ENCODE assay signal across 15 mouse cellular contexts in the genomic region with DNA sequence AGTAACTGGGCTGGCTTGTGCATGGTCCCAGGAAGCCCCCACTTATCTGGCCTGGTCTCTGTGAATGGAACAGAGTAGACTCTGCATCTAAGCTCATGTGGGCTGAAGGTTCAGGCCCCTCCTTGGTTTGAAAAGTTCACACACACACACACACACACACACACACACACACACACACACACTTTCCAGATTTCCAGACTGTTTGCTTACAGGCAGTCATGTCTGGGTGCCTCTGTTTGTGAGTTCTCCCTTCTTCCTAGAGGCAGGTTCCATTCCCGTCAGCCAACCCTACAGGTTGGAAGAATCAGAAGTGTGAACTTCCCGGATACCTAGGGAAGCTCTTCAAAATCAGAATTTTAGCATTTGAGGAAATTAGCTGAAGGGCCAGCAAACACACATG. TPM values are rescaled to one million over a fixed set of nuclear protein-coding genes. Genes with fewer than 3 reads are reported as not detected.
DNase-seq lines count a peak whose midpoint lies in the region; ATAC-seq lines count a peak whose summit lies in the region.
"Had no signal": no experiment of that assay in that cellular context is flagged by ENCODE, and none has a peak within 500 bp of the region (broad histone marks: within the 10 kb centered on the region; RNA-seq: fewer than 3 reads in every experiment).

No protein-coding gene starts in this region.

- peaks cover 92% of the 10 kb centered on the region for H3K4me1 ChIP-seq in forebrain, embryonic 13.5 days
- peaks cover 20% of the 10 kb centered on the region for H3K4me1 ChIP-seq in hindbrain, embryonic 15.5 days (replicated peaks)
- H3K4me1 ChIP-seq in midbrain, embryonic 16.5 days (ENCODE audit: control insufficient read depth, insufficient read depth, low read length): peaks cover 27% of the 10 kb centered on the region

- peak overlapping the region; percentile 70 for H3K4me2 ChIP-seq in forebrain, embryonic 13.5 days
- H3K4me2 ChIP-seq in hindbrain, embryonic 15.5 days: no peak overlapping the region
- no peak overlapping the region for H3K4me2 ChIP-seq in midbrain, embryonic 16.5 days (ENCODE audit: low read length)
- H3K4me2 ChIP-seq: limb, embryonic 15.5 days had no signal

- ATAC-seq in forebrain, embryonic 13.5 days: no peak
- no peak for ATAC-seq in hindbrain, embryonic 15.5 days (ENCODE audit: low FRiP score, low read depth)
- no peak for ATAC-seq in midbrain, embryonic 16.5 days
- ATAC-seq in erythroblast, adult 5-6 weeks (replicated peaks; ENCODE audit: low FRiP score, poor library complexity, severe bottlenecking): no peak

- no peaks in the 10 kb centered on the region for H3K36me3 ChIP-seq in forebrain, embryonic 13.5 days (ENCODE audit: poor library complexity, severe bottlenecking)
- no peaks in the 10 kb centered on the region for H3K36me3 ChIP-seq in hindbrain, embryonic 15.5 days
- H3K36me3 ChIP-seq in midbrain, embryonic 16.5 days (ENCODE audit: control insufficient read depth, insufficient read depth, low read length): no peaks in the 10 kb centered on the region
- H3K36me3 ChIP-seq: limb, embryonic 15.5 days had no signal

- H3K9me3 ChIP-seq in forebrain, embryonic 13.5 days (replicated peaks): no peaks in the 10 kb centered on the region
- H3K9me3 ChIP-seq in hindbrain, embryonic 15.5 days: no peaks in the 10 kb centered on the region
- H3K9me3 ChIP-seq in midbrain, embryonic 16.5 days (replicated peaks; ENCODE audit: control insufficient read depth, low read length, poor library complexity, severe bottlenecking): no peaks in the 10 kb centered on the region
- H3K9me3 ChIP-seq: limb, embryonic 15.5 days had no signal

- peak; percentile 35 for DNase-seq in embryo, embryonic 10.5 days (ENCODE audit: low spot score)
- DNase-seq in embryo, embryonic 9.5 days (ENCODE audit: extremely low spot score): no peak
- DNase-seq in right cerebral cortex, postnatal 36 days (ENCODE audit: low spot score in 2 of 2): no peak
- no peak for DNase-seq in B cell, adult 2 months
- DNase-seq: heart, postnatal 36 days; kidney, adult 8-10 months; lung, adult 18-20 months; lung, postnatal 4 days; thymus, postnatal 4 days had no signal

- H3K27ac ChIP-seq in forebrain, embryonic 13.5 days: peak overlapping the region; percentile 98
- peak overlapping the region; percentile 54 for H3K27ac ChIP-seq in hindbrain, embryonic 15.5 days (replicated peaks)
- H3K27ac ChIP-seq in midbrain, embryonic 16.5 days (ENCODE audit: low read length): peak overlapping the region; percentile 91
- H3K27ac ChIP-seq: limb, embryonic 15.5 days had no signal

- peak overlapping the region; percentile 2; the same call in 1 of the 2 replicates for H3K4me3 ChIP-seq in forebrain, embryonic 13.5 days
- H3K4me3 ChIP-seq in hindbrain, embryonic 15.5 days: no peak overlapping the region
- H3K4me3 ChIP-seq in midbrain, embryonic 16.5 days (ENCODE audit: low read depth, low read length): no peak overlapping the region
- H3K4me3 ChIP-seq: limb, embryonic 15.5 days had no signal

- WGBS in forebrain, embryonic 13.5 days: 10% methylated on average over 2 of the region's 2 CpGs
- WGBS in hindbrain, embryonic 15.5 days: 35% methylated on average over 2 of the region's 2 CpGs
- WGBS in midbrain, embryonic 16.5 days: 21% methylated on average over 2 of the region's 2 CpGs

- peak overlapping the region; percentile 75; the same call in 1 of the 2 replicates for H3K9ac ChIP-seq in forebrain, embryonic 13.5 days
- no peak overlapping the region for H3K9ac ChIP-seq in hindbrain, embryonic 15.5 days
- no peak overlapping the region for H3K9ac ChIP-seq in midbrain, embryonic 16.5 days (ENCODE audit: low read depth, low read length)
- H3K9ac ChIP-seq: limb, embryonic 15.5 days had no signal

- H3K27me3 ChIP-seq in forebrain, embryonic 13.5 days: peaks cover 7% of the 10 kb centered on the region; the same call in 1 of the 2 replicates
- H3K27me3 ChIP-seq in hindbrain, embryonic 15.5 days: peaks cover 55% of the 10 kb centered on the region
- peaks cover 13% of the 10 kb centered on the region for H3K27me3 ChIP-seq in midbrain, embryonic 16.5 days (ENCODE audit: control insufficient read depth, insufficient read depth, low read depth, low read length)

RNA-seq across cellular contexts. Expression of a gene that starts 17.0 kb away (rescaled TPM):
- 41.3 and 48.4 TPM in 2 replicates for polyA plus RNA-seq in forebrain, embryonic 13.5 days (2015; fragmentation: Nextera tagmentation; extraction: Ambion mirVana)
- 18.3 and 19.2 TPM in 2 replicates for polyA plus RNA-seq in hindbrain, embryonic 15.5 days (2015; fragmentation: Nextera tagmentation; extraction: Ambion mirVana)
- 14.3 and 22.2 TPM in 2 replicates for polyA plus RNA-seq in midbrain, embryonic 16.5 days (2015; fragmentation: Nextera tagmentation; extraction: Ambion mirVana)
- total RNA-seq in erythroblast, adult 5-6 weeks (2015; ENCODE audit: low replicate concordance): not detected in 2 replicates
- total RNA-seq in erythroblast, adult 5-6 weeks (2017; ENCODE audit: low replicate concordance): not detected in 2 replicates
- total RNA-seq: gastrocnemius, adult 18-20 months had no signal
